Mouse (Mus musculus): ENCODE results near the gene Wasf2. TPM values are rescaled to one million over a fixed set of nuclear protein-coding genes. Genes with fewer than 3 reads are reported as not detected.
A peak's percentile ranks its signal among the peaks of the same experiment; 100 is the strongest.

The Wasf2 gene
- 8.1 and 11.3 TPM in 2 replicates for total RNA-seq (2014; rRNA removed)
- 15.7 and 24.1 TPM in 2 replicates for polyA plus RNA-seq (2015; fragmentation: Nextera tagmentation; extraction: Ambion mirVana)

GRCm38 (mm10) chr4:133129931-133130889, at the start of gene Wasf2:
TSS of gene Wasf2 (plus strand) at chr4:133130505.
- peak within 1 kb of the TSS; percentile 79 for H3K9ac ChIP-seq
- H3K9me3 ChIP-seq (ENCODE audit: low read length), result no peaks in the 10 kb centered on the region
- DNase-seq, result peak; percentile 95
- H3K4me2 ChIP-seq (ENCODE audit: low read depth), result peak within 1 kb of the TSS; percentile 81
- 0 out of 2 replicates have a peak, but pooled peaks cover 11% of the 10 kb centered on the region for H3K4me1 ChIP-seq (ENCODE audit: insufficient read depth)
- no peaks in the 10 kb centered on the region for H3K36me3 ChIP-seq (ENCODE audit: insufficient read depth)
- H3K4me3 ChIP-seq (ENCODE audit: low read depth, low read length), result peak within 1 kb of the TSS; percentile 94
- H3K27me3 ChIP-seq (ENCODE audit: insufficient read depth, low read length), result no peaks in the 10 kb centered on the region
- peak within 1 kb of the TSS; percentile 58 for H3K27ac ChIP-seq (ENCODE audit: low read depth, low read length)
- peak; percentile 98 for ATAC-seq
- 0 out of 2 replicates have a peak, but pooled peaks have one; percentile 5 for TF ChIP-seq CTCF (IDR thresholded peaks at IDR 0.05; ENCODE audit: low read depth)
- 2% methylated on average over 59 of the region's 65 CpGs for WGBS

GRCm38 (mm10) chr4:133080862-133081261, 49.4 kb upstream of the Wasf2 start:
- no peak overlapping the region for H3K4me3 ChIP-seq (ENCODE audit: low read depth, low read length)
- H3K9me3 ChIP-seq (ENCODE audit: low read length), result no peaks in the 10 kb centered on the region
- DNase-seq, result no peak
- ATAC-seq, result no peak
- no peaks in the 10 kb centered on the region for H3K27me3 ChIP-seq (ENCODE audit: insufficient read depth, low read length)
- no peak overlapping the region for H3K4me2 ChIP-seq (ENCODE audit: low read depth)
- peaks cover 17% of the 10 kb centered on the region for H3K4me1 ChIP-seq (ENCODE audit: insufficient read depth)
- peaks cover 23% of the 10 kb centered on the region; the same call in 1 of the 2 replicates for H3K36me3 ChIP-seq (ENCODE audit: insufficient read depth)
- no peak overlapping the region for H3K27ac ChIP-seq (ENCODE audit: low read depth, low read length)
- WGBS, result 88% methylated on average over 3 of the region's 3 CpGs
- TF ChIP-seq CTCF (IDR thresholded peaks at IDR 0.05; ENCODE audit: low read depth), result no peak
- no peak overlapping the region for H3K9ac ChIP-seq

DNA sequence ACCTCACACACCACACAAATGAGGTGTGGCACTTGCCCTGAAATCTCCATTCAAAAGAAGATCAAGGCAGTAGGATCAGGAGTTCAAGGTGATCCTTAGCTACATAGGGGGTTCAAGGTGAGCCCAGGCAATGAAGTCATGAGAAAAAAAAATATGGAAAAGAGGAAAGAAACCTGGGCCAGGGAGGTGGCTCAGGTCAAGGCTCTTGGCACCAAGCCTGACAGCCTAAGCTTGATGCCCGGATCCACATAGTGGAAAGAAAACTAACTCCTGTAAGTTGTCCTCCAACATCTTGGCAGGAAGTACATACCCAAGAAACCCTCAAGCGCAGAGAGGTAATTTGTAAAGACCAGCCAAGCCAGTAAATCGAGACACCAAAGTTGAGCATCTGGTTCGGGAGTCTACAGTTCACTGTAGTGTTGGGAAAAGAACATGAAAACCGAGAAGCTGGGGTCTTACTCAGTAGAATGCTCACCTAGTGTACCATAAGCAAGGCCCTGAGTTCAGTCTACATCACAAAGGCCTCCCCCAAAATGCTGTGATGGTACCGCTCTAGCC, 48.0 kb upstream of the Wasf2 start:
- H3K27me3 ChIP-seq (ENCODE audit: insufficient read depth, low read length), result no peaks in the 10 kb centered on the region
- no peak for ATAC-seq
- H3K4me1 ChIP-seq (ENCODE audit: insufficient read depth), result peaks cover 24% of the 10 kb centered on the region
- no peak overlapping the region for H3K4me3 ChIP-seq (ENCODE audit: low read depth, low read length)
- 88% methylated on average over 6 of the region's 6 CpGs for WGBS
- H3K4me2 ChIP-seq (ENCODE audit: low read depth), result no peak overlapping the region
- H3K27ac ChIP-seq (ENCODE audit: low read depth, low read length), result no peak overlapping the region
- no peak for DNase-seq
- no peaks in the 10 kb centered on the region for H3K9me3 ChIP-seq (ENCODE audit: low read length)
- H3K9ac ChIP-seq, result no peak overlapping the region
- TF ChIP-seq CTCF (IDR thresholded peaks at IDR 0.05; ENCODE audit: low read depth), result no peak
- H3K36me3 ChIP-seq (ENCODE audit: insufficient read depth), result peaks cover 19% of the 10 kb centered on the region; the same call in 1 of the 2 replicates

- WGBS, result 19% methylated on average over 3 of the region's 3 CpGs
- H3K4me3 ChIP-seq (ENCODE audit: low read depth, low read length), result peak overlapping the region; percentile 39
- no peaks in the 10 kb centered on the region for H3K9me3 ChIP-seq (ENCODE audit: low read length)
Observed at GRCm38 (mm10) chr4:133083991-133084861, 46.1 kb upstream of the Wasf2 start.

GRCm38 (mm10) chr4:133085011-133085782, 45.1 kb upstream of the Wasf2 start:
- Histone ChIP-seq H3K9me3 (ENCODE audit: low read length) (no peaks in the 10 kb centered on the region), H3K27ac (ENCODE audit: low read depth, low read length) (peak overlapping the region; percentile 51), H3K4me2 (ENCODE audit: low read depth) (peak overlapping the region; percentile 94), H3K4me3 (ENCODE audit: low read depth, low read length) (peak overlapping the region; percentile 39), H3K27me3 (ENCODE audit: insufficient read depth, low read length) (no peaks in the 10 kb centered on the region), H3K9ac (peak overlapping the region; percentile 59), H3K4me1 (ENCODE audit: insufficient read depth) (peaks cover 30% of the 10 kb centered on the region), H3K36me3 (ENCODE audit: insufficient read depth) (peaks cover 6% of the 10 kb centered on the region; the same call in 1 of the 2 replicates)
- ATAC-seq (peak; percentile 81), DNase-seq (peak; percentile 78)
- peak; percentile 36; the same call in 1 of the 2 replicates for TF ChIP-seq CTCF (IDR thresholded peaks at IDR 0.05; ENCODE audit: low read depth)
- 4% methylated on average over 51 of the region's 53 CpGs for WGBS

More at GRCm38 (mm10) chr4:133083991-133084861, 46.1 kb upstream of the Wasf2 start:
- ATAC-seq, result no peak
- H3K36me3 ChIP-seq (ENCODE audit: insufficient read depth), result peaks cover 6% of the 10 kb centered on the region; the same call in 1 of the 2 replicates
- no peak for DNase-seq
- H3K4me2 ChIP-seq (ENCODE audit: low read depth), result peak overlapping the region; percentile 94
- H3K9ac ChIP-seq, result peak overlapping the region; percentile 59
- H3K27ac ChIP-seq (ENCODE audit: low read depth, low read length), result peak overlapping the region; percentile 51
- no peak for TF ChIP-seq CTCF (IDR thresholded peaks at IDR 0.05; ENCODE audit: low read depth)
- H3K4me1 ChIP-seq (ENCODE audit: insufficient read depth), result peaks cover 24% of the 10 kb centered on the region
- no peaks in the 10 kb centered on the region for H3K27me3 ChIP-seq (ENCODE audit: insufficient read depth, low read length)

All from forebrain, postnatal 0 days (tissue).